Mouse (Mus musculus): ENCODE results near the gene 4930452B06Rik.
"Not testable (repeated sequence)": the region's sequence is repeated elsewhere in the genome, so short reads cannot be mapped to it uniquely, and the experiment has no call there.

Gene 4930452B06Rik

DNA sequence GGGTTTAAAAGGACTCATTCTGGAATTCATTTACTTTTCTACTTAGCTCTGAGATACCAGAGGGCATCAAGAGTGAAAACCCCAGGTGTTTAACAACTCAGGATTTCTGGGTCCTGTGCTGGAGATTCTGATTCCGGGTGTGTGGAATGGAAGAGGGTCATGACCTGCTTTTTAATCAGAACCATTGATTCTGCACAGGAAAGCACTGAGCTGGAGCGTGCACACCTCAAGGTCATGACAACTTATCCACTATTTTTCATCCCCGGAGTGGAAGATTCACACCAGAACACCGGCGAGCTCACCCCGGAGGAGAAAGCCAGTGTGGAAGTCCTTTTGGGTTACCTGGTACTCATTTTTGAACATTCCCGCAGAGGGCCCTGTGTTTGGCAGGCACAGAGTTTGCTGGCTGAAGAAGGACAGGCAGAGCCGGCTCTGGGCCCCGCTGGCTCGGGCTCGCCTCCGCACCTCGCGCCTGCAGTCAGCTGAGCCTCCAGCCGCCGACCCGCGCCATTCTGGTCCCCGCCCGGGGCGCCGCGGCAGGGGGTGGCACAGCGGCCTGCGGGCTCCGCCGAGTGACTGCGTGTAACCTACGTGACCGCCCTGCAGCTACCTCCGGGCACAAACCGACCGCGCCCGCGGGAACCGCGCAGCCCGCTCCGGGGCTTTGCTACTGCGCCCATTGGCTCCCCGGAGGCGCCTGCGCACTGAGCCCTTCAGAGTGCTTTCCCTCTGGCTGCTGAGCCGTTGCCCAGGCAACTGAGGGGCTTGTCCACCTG is at the start of gene 4930452B06Rik:
Gene 4930452B06Rik, minus strand, starts transcription at position 605 of the 776 bp plus-strand sequence.
- no peak for DNase-seq (ENCODE audit: low read depth, low spot score)

GRCm38 (mm10) chr14:8712674-8713073 is 46.6 kb upstream of the 4930452B06Rik start:
- DNase-seq (ENCODE audit: low read depth, low spot score) = no peak

DNA sequence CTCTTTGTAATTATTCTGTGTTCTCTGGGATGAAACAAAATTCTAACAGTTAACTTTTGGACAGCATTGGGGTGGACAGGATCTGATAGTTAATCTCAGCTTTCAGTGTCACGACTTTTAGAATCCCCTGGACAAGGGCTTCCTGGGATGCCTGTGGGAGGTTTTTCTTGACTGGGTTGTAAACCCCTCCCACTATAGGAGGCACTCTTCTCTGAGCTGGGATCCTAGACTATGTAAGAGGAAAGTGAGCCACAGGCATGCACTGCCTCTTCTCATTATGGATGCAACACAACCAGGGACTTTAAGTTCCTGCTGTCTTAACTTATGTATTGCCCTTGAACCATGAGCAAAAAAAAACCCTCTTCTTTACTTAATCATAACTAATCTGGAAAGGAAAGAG is 23.4 kb upstream of the 4930452B06Rik start:
- no peak for DNase-seq (ENCODE audit: low read depth, low spot score)

GRCm38 (mm10) chr14:8688462-8688861 is 22.4 kb upstream of the 4930452B06Rik start:
- no peak for DNase-seq (ENCODE audit: low read depth, low spot score)

- no peak for DNase-seq (ENCODE audit: low read depth, low spot score)
These were observed 20.1 kb upstream of the 4930452B06Rik start for GRCm38 (mm10) chr14:8686185-8686584.

GRCm38 (mm10) chr14:8679896-8680295 is 13.9 kb upstream of the 4930452B06Rik start:
- no peak for DNase-seq (ENCODE audit: low read depth, low spot score)

GRCm38 (mm10) chr14:8660359-8660758 is 5.7 kb downstream of the 4930452B06Rik start:
- DNase-seq (ENCODE audit: low read depth, low spot score) = no peak

- no peak for DNase-seq (ENCODE audit: low read depth, low spot score)
These were observed 24.3 kb downstream of the 4930452B06Rik start for GRCm38 (mm10) chr14:8641650-8642279.

GRCm38 (mm10) chr14:8632211-8632610 is 33.8 kb downstream of the 4930452B06Rik start:
- no peak for DNase-seq (ENCODE audit: low read depth, low spot score)

DNA sequence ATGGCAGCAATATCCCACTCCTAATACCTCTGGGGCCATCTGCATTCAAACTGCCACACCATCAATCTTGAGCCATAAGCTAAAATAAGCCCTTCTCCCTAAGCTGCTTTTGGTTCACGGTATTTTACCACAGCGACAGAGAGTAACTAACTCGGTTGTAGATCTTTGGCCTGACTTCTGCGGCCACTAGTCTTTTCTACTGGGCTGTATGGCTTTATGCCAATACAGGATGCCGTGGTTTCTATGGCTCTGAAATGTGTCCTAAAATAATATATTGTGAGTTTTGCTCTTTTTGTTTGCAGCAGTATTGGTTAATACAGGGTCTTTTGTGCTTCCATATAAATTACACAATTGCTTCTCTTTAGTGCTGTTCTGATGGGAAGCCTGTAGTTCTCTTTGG is 37.6 kb downstream of the 4930452B06Rik start:
- DNase-seq (ENCODE audit: low read depth, low spot score) = no peak

GRCm38 (mm10) chr14:8627481-8627880 is 38.6 kb downstream of the 4930452B06Rik start:
- DNase-seq (ENCODE audit: low read depth, low spot score) = no peak

DNA sequence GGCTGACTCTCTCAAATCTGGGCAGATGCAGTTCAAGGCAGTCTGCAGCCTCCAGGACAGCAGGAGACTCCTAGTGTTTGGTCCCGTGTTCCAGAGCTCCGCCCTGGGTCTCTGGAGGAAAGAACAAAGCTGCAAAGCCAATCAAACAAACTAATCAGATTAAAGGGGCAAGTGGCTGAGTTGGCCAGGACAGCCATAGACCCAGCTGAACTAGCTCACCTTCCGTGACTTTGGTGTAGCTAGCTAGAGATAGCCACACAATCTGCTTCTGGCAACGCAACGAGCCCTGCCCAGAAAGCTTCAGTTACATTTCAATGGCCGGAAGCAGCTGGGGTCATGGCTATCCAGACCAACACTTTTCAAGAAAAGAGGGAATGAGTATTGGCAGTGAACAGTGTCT is 44.9 kb downstream of the 4930452B06Rik start:
- DNase-seq (ENCODE audit: low read depth, low spot score) = no peak

DNA sequence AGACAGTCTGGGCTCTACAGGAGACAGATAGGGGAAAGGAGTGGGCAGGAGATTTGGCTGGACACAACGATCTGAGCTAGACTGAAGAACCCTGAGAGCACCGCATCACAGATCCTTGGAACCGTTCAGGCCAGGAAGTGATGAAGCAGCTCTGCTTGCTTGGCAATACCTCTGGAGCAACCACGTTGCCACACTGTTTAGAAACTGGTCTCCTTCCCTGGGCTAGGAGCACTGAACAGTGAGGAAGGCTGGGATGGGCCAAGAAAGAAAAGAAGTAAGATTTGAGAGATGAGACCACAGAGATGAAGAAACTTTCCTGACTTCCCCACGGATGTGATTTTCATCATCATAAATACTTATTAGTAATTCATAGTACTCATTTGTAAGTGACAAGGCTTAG is 45.5 kb downstream of the 4930452B06Rik start:
- DNase-seq (ENCODE audit: low read depth, low spot score) = no peak

DNA sequence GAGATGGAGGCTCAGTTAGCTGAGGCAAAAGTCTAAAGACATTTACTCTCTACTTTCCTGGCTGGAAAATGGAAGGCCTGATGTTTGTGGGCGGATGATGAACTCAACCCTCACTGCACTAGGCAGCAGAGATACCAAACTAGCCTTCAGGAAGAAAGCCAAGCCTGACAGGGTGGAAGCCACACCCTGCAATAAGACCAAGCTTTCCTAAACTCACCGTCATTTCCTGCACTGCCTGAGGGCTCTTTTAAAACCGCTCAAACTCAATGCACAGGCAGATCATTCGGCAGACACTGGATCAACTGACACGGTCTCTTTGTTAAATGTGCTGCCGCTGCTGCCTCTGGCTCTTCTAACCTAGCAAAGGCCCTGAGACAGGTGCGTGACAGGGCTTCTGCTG is 50.4 kb downstream of the 4930452B06Rik start:
- DNase-seq (ENCODE audit: low read depth, low spot score) = no peak

GRCm38 (mm10) chr14:8614430-8614829 is 51.6 kb downstream of the 4930452B06Rik start:
- DNase-seq (ENCODE audit: low read depth, low spot score) = not testable (repeated sequence)

DNA sequence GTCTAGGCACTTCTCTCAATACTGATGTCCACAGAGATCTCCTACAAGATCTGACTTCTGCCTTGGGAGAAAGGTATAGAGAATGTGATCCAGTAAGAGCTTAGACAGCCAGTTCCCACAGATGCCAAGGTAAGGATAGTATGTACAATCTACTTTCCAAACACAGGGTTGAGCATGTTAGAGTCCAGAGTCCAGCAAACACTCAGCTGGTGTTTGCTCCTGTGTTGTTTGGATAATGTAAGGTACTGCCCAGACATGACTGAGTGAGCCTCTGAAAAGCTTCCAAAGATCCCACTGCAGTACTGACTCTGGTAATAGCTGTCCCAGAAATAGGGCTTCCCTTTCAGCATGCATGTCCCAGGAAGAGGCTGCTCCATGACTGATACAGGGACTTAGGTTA is 54.0 kb downstream of the 4930452B06Rik start:
- DNase-seq (ENCODE audit: low read depth, low spot score) = no peak

GRCm38 (mm10) chr14:8610108-8610507 is 55.9 kb downstream of the 4930452B06Rik start:
- no peak for DNase-seq (ENCODE audit: low read depth, low spot score)

- peak; percentile 26 for DNase-seq (ENCODE audit: low read depth, low spot score)
These were observed 57.4 kb downstream of the 4930452B06Rik start for GRCm38 (mm10) chr14:8608559-8609171.

GRCm38 (mm10) chr14:8604898-8605297 is 61.1 kb downstream of the 4930452B06Rik start:
- no peak for DNase-seq (ENCODE audit: low read depth, low spot score)

- DNase-seq (ENCODE audit: low read depth, low spot score) = no peak
These were observed 81.0 kb downstream of the 4930452B06Rik start for GRCm38 (mm10) chr14:8585031-8585430.

- not testable (repeated sequence) for DNase-seq (ENCODE audit: low read depth, low spot score)
These were observed 115.0 kb downstream of the 4930452B06Rik start for GRCm38 (mm10) chr14:8551006-8551405.

DNA sequence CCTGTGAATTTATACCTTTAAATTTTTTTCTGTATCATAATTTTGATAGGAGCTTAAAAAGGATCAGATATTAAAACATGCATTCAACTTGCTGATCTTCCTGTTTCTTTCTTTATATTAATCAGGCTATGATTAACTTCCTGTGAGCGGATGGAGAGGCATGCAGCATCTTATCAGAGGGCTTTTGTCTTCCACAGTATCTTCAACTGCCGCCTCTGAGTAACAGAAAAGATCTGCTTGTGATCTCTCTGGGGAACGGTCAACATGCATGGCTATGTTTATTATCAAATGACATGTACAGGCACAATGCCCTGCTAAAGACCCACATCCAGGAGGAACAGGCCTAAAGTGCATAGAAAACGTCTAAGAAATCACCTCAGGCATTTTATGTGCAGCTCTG is 116.9 kb downstream of the 4930452B06Rik start:
- no peak for DNase-seq (ENCODE audit: low read depth, low spot score)

DNA sequence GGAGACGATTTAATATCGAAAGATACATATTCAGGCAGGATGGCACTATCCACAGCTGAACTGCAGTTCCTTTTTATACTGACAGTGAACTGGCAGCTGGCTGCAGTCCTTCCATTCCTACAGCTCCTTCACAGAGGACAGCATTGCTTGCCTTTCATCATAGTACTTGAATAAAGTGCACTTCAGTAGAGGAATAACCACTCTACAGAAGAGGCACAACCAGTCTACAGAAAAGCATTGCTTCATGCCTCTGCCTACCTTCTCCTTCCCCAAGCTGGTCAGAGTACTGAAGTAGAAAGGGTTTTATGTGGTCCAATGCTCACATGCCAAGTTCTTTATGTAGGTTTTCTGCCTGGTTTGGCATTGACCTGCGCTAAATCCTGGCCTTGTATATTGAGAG is 130.0 kb downstream of the 4930452B06Rik start:
- no peak for DNase-seq (ENCODE audit: low read depth, low spot score)

Measured in A20 (cell line).